Mouse (Mus musculus): Measurements from ENCODE around the gene Tert. TPM values are rescaled to one million over a fixed set of nuclear protein-coding genes. Genes with fewer than 3 reads are reported as not detected.

The Tert gene
- polyA plus RNA-seq, 1 experiment from 2014 or later, result 4.6 TPM

Other genes starting within 250 kb of the Tert start
- 86.3 and 99.2 TPM in 2 replicates for gene Lpcat1, start 159.7 kb upstream of the Tert start, polyA plus RNA-seq (2015; fragmentation: Nextera tagmentation; extraction: Ambion mirVana)
- 0.06 and 0.10 TPM in 2 replicates for gene Slc6a3, start 90.2 kb upstream of the Tert start, polyA plus RNA-seq (2015; fragmentation: Nextera tagmentation; extraction: Ambion mirVana)
- 113 and 118 TPM in 2 replicates for gene Clptm1l, start 22.9 kb upstream of the Tert start, polyA plus RNA-seq (2015; fragmentation: Nextera tagmentation; extraction: Ambion mirVana)
- not detected in 2 replicates for gene Slc6a18, start 51.1 kb downstream of the Tert start, polyA plus RNA-seq (2015; fragmentation: Nextera tagmentation; extraction: Ambion mirVana)
- gene Slc6a19, start 78.0 kb downstream of the Tert start, polyA plus RNA-seq (2015; fragmentation: Nextera tagmentation; extraction: Ambion mirVana), result not detected in 2 replicates
- 15.7 and 16.7 TPM in 2 replicates for gene Slc12a7, start 106.2 kb downstream of the Tert start, polyA plus RNA-seq (2015; fragmentation: Nextera tagmentation; extraction: Ambion mirVana)
- 4.3 and 4.7 TPM in 2 replicates for gene Nkd2, start 220.7 kb downstream of the Tert start, polyA plus RNA-seq (2015; fragmentation: Nextera tagmentation; extraction: Ambion mirVana)